Mouse (Mus musculus) ES-E14 (cell line): ENCODE measurements at regions not wholly inside any gene's neighbourhood (a gene's known extent, or its start where the extent isn't known, plus 50 kb on each side); places are given as distances from the start of the nearest gene placed in this dataset.

Source experiments
- DNase-seq: peaks from one replicate; pipeline ENCODE4 v3.0.0-alpha.2; 2013; ENCODE audit warnings: low read depth, low spot score
- H3K27ac ChIP-seq: 2 replicates; pipeline ENCODE4 v1.5.1; 2012; ENCODE audit warnings: low read depth, mild to moderate bottlenecking, low read length, moderate library complexity, mixed read lengths; ENCODE audit not compliant: poor library complexity, insufficient read depth, severe bottlenecking
- H3K36me3 ChIP-seq: 2 replicates; pipeline ENCODE4 v1.6.1; 2012; ENCODE audit warnings: mild to moderate bottlenecking, low read length, moderate library complexity, mixed read lengths; ENCODE audit not compliant: control insufficient read depth, poor library complexity, insufficient read depth, severe bottlenecking
- H3K4me1 ChIP-seq, 2 experiments: fragments of 150-350 bp in 1 of 2; sonication (generic) in 1 of 2; 2 replicates each; pipeline ENCODE4 v1.6.1; 2012; ENCODE audit warnings: low read length in 2 of 2, mild to moderate bottlenecking in 1 of 2, mixed read lengths in 1 of 2; ENCODE audit not compliant: control insufficient read depth in 2 of 2, insufficient read depth in 2 of 2, poor library complexity in 1 of 2
- H3K4me3 ChIP-seq, 2 experiments: fragments of 150-350 bp in 1 of 2; sonication (generic) in 1 of 2; 2 replicates each; pipeline ENCODE4 v1.5.1; 2012; ENCODE audit warnings: low read length in 2 of 2, low read depth in 1 of 2, mild to moderate bottlenecking in 1 of 2, mixed read lengths in 1 of 2; ENCODE audit not compliant: insufficient read depth in 1 of 2, poor library complexity in 1 of 2, severe bottlenecking in 1 of 2
- H3K9ac ChIP-seq: 2 replicates; pipeline ENCODE4 v1.6.1; 2012; ENCODE audit warnings: low read depth, mild to moderate bottlenecking, low read length, mixed read lengths; ENCODE audit not compliant: poor library complexity, insufficient read depth, severe bottlenecking
- H3K9me3 ChIP-seq: fragments of 150-350 bp; sonication (generic); 2 replicates; pipeline ENCODE4 v1.6.1; 2012; ENCODE audit warnings: low read depth, mild to moderate bottlenecking, low read length; ENCODE audit not compliant: control insufficient read depth, insufficient read depth
- CHD2 ChIP-seq: IDR thresholded peaks from 2 replicates; pipeline ENCODE4 v1.6.1; 2014; ENCODE audit warnings: mild to moderate bottlenecking, low read depth, low read length, inconsistent platforms
- HCFC1 ChIP-seq: IDR thresholded peaks from 2 replicates; pipeline ENCODE4 v1.6.1; 2012; ENCODE audit warnings: low read length, inconsistent platforms, borderline replicate concordance; ENCODE audit not compliant: insufficient read depth
- MAFK ChIP-seq: IDR thresholded peaks from 2 replicates; pipeline ENCODE4 v1.6.1; 2014; ENCODE audit warnings: mild to moderate bottlenecking, low read depth, low read length, inconsistent platforms; ENCODE audit not compliant: insufficient read depth
- ZC3H11A ChIP-seq: IDR thresholded peaks from 2 replicates; pipeline ENCODE4 v1.6.1; 2012; ENCODE audit warnings: low read depth, mild to moderate bottlenecking, inconsistent platforms, low read length, borderline replicate concordance
- ZNF384 ChIP-seq: IDR thresholded peaks from 2 replicates; pipeline ENCODE4 v1.6.1; 2012; ENCODE audit warnings: low read depth, low read length, inconsistent platforms
- in situ Hi-C, 2 experiments: fragments of 600-800 bp; cut with MboI; formaldehyde crosslinking; loops; one replicate each; pipeline ENCODE4 v1.15.1; 2025; ENCODE audit warnings: low sequenced_read_pairs in 2 of 2, inconsistent platforms in 1 of 2; ENCODE audit not compliant: unreplicated experiment in 2 of 2

- H3K27ac ChIP-seq: no peak overlapping the region
- TF ChIP-seq ZNF384 (no peak), ZC3H11A (no peak), CHD2 (no peak), HCFC1 (no peak), MAFK (no peak)
- no peaks in the 10 kb centered on the region for H3K36me3 ChIP-seq
- no peak for DNase-seq
- no peak overlapping the region for H3K4me3 ChIP-seq
- H3K9ac ChIP-seq: no peak overlapping the region
- no peaks in the 10 kb centered on the region for H3K4me1 ChIP-seq
- H3K9me3 ChIP-seq: no peaks in the 10 kb centered on the region
- in situ Hi-C loops: no loop called here
These were observed 57.3 kb upstream of the Cd180 start for GRCm38 (mm10) chr13:102636032-102636431.

GRCm38 (mm10) chr13:102637059-102637458, 56.3 kb upstream of the Cd180 start:
- DNase-seq: no peak
- TF ChIP-seq MAFK (no peak), ZC3H11A (no peak), HCFC1 (no peak), ZNF384 (no peak), CHD2 (no peak)

GRCm38 (mm10) chr13:102639651-102640050, 53.7 kb upstream of the Cd180 start:
- in situ Hi-C loops: no loop called here
- no peaks in the 10 kb centered on the region for H3K9me3 ChIP-seq
- H3K27ac ChIP-seq: no peak overlapping the region
- DNase-seq: no peak
- H3K4me3 ChIP-seq: no peak overlapping the region
- no peaks in the 10 kb centered on the region for H3K36me3 ChIP-seq
- no peak overlapping the region for H3K9ac ChIP-seq
- TF ChIP-seq HCFC1: no peak
- TF ChIP-seq MAFK: no peak
- TF ChIP-seq CHD2: no peak
- no peak for TF ChIP-seq ZNF384
- TF ChIP-seq ZC3H11A: no peak
- H3K4me1 ChIP-seq: no peaks in the 10 kb centered on the region

More at GRCm38 (mm10) chr13:102637059-102637458, 56.3 kb upstream of the Cd180 start:
- no peaks in the 10 kb centered on the region for H3K36me3 ChIP-seq
- in situ Hi-C loops: no loop called here
- H3K4me3 ChIP-seq: no peak overlapping the region
- H3K9ac ChIP-seq: no peak overlapping the region
- no peaks in the 10 kb centered on the region for H3K4me1 ChIP-seq
- no peak overlapping the region for H3K27ac ChIP-seq
- no peaks in the 10 kb centered on the region for H3K9me3 ChIP-seq

GRCm38 (mm10) chr13:102640171-102640570, 53.2 kb upstream of the Cd180 start:
- no peak for DNase-seq
- in situ Hi-C loops: no loop called here

More at GRCm38 (mm10) chr13:102640171-102640570, 53.2 kb upstream of the Cd180 start:
- Histone ChIP-seq H3K9me3 (no peaks in the 10 kb centered on the region), H3K27ac (no peak overlapping the region), H3K36me3 (no peaks in the 10 kb centered on the region), H3K4me1 (no peaks in the 10 kb centered on the region), H3K9ac (no peak overlapping the region), H3K4me3 (no peak overlapping the region)
- TF ChIP-seq CHD2 (no peak), MAFK (no peak), HCFC1 (no peak), ZC3H11A (no peak), ZNF384 (no peak)
